Mouse (Mus musculus): ENCODE results near the gene Ebi3. TPM values are rescaled to one million over a fixed set of nuclear protein-coding genes. Genes with fewer than 3 reads are reported as not detected.

The Ebi3 gene
- polyA plus RNA-seq, 1 experiment from 2014 or later: 0.87 TPM

- ATAC-seq (replicated peaks; ENCODE audit: insufficient number of reproducible peaks, insufficient read depth, low FRiP score, low read depth): no peak; the same call in 1 of the 2 replicates
- 8% methylated on average over 55 of the region's 55 CpGs for WGBS
Measured at GRCm38 (mm10) chr17:55969966-55970891, 17.8 kb downstream of the Ebi3 start, which contains the start of gene Shd. TSS of gene Shd (plus strand) at chr17:55970467.

DNA sequence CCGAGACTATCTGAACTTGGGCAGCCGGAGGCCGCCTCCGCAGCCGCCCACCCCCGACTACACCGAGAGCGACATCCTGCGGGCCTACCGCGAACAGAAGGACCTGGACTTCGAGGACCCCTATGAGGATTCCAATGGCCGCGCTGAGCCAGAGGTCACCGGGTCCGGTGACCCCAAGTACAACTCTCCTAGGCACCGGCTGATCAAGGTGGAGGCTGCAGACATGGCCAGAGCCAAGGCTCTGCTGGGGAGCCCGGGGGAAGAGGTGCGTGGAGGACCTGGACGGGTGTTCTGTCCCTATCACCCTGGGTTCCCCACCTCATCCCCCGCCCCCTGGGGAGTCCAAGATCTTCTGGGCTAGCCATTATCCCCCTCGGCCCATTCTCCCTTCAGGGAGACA, 19.0 kb downstream of the Ebi3 start:
- no peak for ATAC-seq (replicated peaks; ENCODE audit: insufficient number of reproducible peaks, insufficient read depth, low FRiP score, low read depth)
- peaks cover 9% of the 10 kb centered on the region; the same call in 1 of the 2 replicates for H3K36me3 ChIP-seq
- no peak overlapping the region for H3K4me3 ChIP-seq
- no peak overlapping the region for H3K27ac ChIP-seq
- peaks cover 29% of the 10 kb centered on the region for H3K27me3 ChIP-seq
- no peak overlapping the region for H3K9ac ChIP-seq
- H3K4me1 ChIP-seq (replicated peaks): peaks cover 36% of the 10 kb centered on the region
- H3K4me2 ChIP-seq: peak overlapping the region; percentile 97
- 37% methylated on average over 22 of the region's 22 CpGs for WGBS
- H3K9me3 ChIP-seq (replicated peaks): no peaks in the 10 kb centered on the region

More at GRCm38 (mm10) chr17:55969966-55970891, 17.8 kb downstream of the Ebi3 start, which contains the start of gene Shd:
- peaks cover 33% of the 10 kb centered on the region for H3K4me1 ChIP-seq (replicated peaks)
- no peak within 1 kb of the TSS for H3K27ac ChIP-seq
- H3K27me3 ChIP-seq: peaks cover 29% of the 10 kb centered on the region
- peak within 1 kb of the TSS; percentile 67 for H3K9ac ChIP-seq
- H3K9me3 ChIP-seq (replicated peaks): no peaks in the 10 kb centered on the region
- H3K36me3 ChIP-seq: peaks cover 13% of the 10 kb centered on the region; the same call in 1 of the 2 replicates
- H3K4me3 ChIP-seq: peak within 1 kb of the TSS; percentile 58
- H3K4me2 ChIP-seq: peak within 1 kb of the TSS; percentile 97

DNA sequence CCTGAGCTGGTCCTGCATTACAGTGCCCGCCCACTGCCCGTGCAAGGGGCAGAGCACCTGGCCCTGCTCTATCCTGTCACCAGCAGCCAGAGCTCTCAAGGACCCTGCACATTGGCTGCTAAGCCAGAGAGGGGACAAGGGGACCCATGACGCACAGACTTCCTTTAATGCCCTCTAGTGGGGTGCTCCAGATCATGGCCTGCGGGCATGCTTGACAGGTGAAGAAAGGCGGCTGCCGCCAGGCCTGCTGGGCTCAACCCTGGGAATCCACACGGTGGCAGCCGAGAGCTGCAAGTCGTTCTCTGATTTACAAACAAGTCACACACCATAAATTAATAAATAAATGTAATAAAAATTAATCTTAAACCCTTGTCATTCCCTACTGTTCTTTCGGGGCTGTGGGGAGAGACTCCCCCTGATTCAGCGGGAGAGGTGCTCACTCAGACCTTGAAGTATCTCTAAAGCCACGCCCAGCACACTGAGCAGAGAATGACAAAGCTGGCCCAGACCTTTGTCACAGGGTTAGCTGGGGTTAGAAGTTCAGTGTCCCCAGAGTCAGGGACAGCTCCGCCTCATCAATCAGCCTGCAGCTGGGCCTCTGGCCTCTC, 23.9 kb downstream of the Ebi3 start:
- 0 out of 2 replicates have a peak overlapping the region, but pooled peaks have one; percentile 13 for H3K4me2 ChIP-seq
- no peak overlapping the region for H3K9ac ChIP-seq
- peak; percentile 28; the same call in 1 of the 2 replicates for ATAC-seq (replicated peaks; ENCODE audit: insufficient number of reproducible peaks, insufficient read depth, low FRiP score, low read depth)

GRCm38 (mm10) chr17:55977301-55977700, 24.9 kb downstream of the Ebi3 start:
- Histone ChIP-seq H3K4me2 (no peak overlapping the region), H3K36me3 (no peaks in the 10 kb centered on the region), H3K9me3 (replicated peaks) (no peaks in the 10 kb centered on the region), H3K27me3 (0 out of 2 replicates have a peak, but pooled peaks cover 11% of the 10 kb centered on the region), H3K4me1 (replicated peaks) (peaks cover 9% of the 10 kb centered on the region), H3K27ac (no peak overlapping the region), H3K9ac (no peak overlapping the region), H3K4me3 (no peak overlapping the region)
- no peak for ATAC-seq (replicated peaks; ENCODE audit: insufficient number of reproducible peaks, insufficient read depth, low FRiP score, low read depth)
- WGBS: 47% methylated on average over 3 of the region's 3 CpGs

More for the DNA sequence above, 23.9 kb downstream of the Ebi3 start:
- Histone ChIP-seq H3K27ac (no peak overlapping the region), H3K4me3 (no peak overlapping the region), H3K27me3 (peaks cover 15% of the 10 kb centered on the region), H3K36me3 (no peaks in the 10 kb centered on the region), H3K4me1 (replicated peaks) (peaks cover 10% of the 10 kb centered on the region), H3K9me3 (replicated peaks) (no peaks in the 10 kb centered on the region)
- WGBS: 15% methylated on average over 13 of the region's 13 CpGs

DNA sequence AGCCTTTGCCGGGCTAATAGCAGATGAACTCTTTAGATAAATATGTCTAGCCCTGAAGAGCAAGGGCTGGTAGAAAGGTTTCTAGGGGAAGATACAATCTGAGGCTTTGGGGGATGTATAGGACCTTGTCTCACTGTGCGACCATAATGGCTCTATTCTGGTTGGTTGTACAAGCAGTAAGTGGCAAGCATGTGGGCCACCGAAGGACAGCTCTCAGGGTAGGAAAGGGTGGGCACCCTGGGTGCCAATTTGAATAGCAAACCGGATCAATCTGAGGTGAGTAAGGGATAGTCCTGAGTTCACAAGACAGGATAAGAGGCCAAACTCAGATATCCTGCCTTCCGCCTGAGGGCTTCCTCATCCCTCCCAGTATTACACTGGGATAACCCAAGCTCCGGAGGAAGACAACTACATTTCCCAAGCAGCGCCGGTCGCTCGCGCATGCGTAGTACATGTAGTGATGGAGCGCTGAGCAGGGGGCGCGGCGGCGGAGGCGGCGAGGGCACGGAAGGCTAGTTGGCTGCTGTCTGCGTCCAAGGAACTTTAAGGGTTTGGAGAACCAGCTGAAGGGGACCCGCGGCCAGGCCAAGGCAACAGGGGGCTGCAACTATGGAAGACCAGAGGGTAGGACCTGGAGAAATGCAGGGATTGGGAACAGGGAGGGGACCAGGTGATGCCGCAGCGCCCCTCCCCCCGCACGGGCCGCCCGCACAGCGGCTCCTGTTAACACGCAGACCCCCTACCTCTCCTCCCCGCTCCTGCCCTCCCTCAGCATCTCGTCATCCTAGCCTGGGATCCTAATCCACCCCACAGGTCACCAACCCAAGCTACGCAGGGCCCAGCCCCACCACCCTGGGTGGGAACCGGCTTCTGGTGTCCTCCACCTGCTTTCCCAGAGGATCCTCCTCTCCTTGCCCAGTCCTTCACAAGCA, 33.9 kb downstream of the Ebi3 start, which contains the start of gene Fsd1:
Gene Fsd1 (plus strand): TSS at position 480 of the 932 bp plus-strand sequence.
- Histone ChIP-seq H3K36me3 (no peaks in the 10 kb centered on the region), H3K9me3 (replicated peaks) (no peaks in the 10 kb centered on the region), H3K4me3 (peak within 1 kb of the TSS; percentile 37), H3K4me1 (replicated peaks) (peaks cover 6% of the 10 kb centered on the region), H3K27ac (no peak within 1 kb of the TSS), H3K4me2 (peak within 1 kb of the TSS; percentile 55), H3K9ac (0 out of 2 replicates have a peak within 1 kb of the TSS, but pooled peaks have one; percentile 15), H3K27me3 (peaks cover 27% of the 10 kb centered on the region)
- WGBS: 8% methylated on average over 35 of the region's 35 CpGs
- ATAC-seq (replicated peaks; ENCODE audit: insufficient number of reproducible peaks, insufficient read depth, low FRiP score, low read depth): peak; percentile 23; the same call in 1 of the 2 replicates

DNA sequence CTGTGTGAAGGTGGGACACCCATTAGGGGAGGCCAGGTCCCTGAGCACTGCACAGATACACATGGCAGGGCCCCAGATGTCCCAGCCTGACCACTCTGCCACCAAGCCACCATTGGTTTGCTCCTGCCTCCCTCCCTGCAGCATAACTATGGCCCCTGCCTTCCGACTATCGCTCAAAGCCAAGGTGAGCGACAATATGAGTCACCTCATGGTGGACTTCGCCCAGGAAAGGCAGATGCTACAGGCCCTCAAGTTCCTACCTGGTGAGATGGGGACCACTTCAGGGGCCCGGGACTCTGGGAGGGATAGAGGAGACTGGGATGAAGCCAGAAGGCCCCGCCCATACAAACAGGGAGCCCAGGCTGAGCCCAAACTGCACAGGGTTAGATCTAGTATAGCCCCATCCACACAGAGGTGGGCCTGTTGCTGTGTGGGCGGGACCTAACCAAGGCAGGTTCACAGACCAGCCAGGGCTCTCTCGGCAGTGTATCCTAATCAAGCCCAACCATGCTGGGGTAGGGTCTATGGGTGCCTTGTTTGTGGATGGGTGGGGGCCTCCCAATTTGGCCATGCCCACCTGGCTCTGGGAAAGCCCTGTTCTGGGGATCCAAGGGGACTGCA, 37.9 kb downstream of the Ebi3 start:
- H3K9ac ChIP-seq: no peak overlapping the region
- H3K9me3 ChIP-seq (replicated peaks): no peaks in the 10 kb centered on the region
- no peak overlapping the region for H3K27ac ChIP-seq
- H3K4me3 ChIP-seq: no peak overlapping the region
- no peak overlapping the region for H3K4me2 ChIP-seq
- H3K36me3 ChIP-seq: no peaks in the 10 kb centered on the region
- peaks cover 26% of the 10 kb centered on the region for H3K27me3 ChIP-seq
- 70% methylated on average over 8 of the region's 8 CpGs for WGBS
- peaks cover 6% of the 10 kb centered on the region for H3K4me1 ChIP-seq (replicated peaks)
- ATAC-seq (replicated peaks; ENCODE audit: insufficient number of reproducible peaks, insufficient read depth, low FRiP score, low read depth): no peak

DNA sequence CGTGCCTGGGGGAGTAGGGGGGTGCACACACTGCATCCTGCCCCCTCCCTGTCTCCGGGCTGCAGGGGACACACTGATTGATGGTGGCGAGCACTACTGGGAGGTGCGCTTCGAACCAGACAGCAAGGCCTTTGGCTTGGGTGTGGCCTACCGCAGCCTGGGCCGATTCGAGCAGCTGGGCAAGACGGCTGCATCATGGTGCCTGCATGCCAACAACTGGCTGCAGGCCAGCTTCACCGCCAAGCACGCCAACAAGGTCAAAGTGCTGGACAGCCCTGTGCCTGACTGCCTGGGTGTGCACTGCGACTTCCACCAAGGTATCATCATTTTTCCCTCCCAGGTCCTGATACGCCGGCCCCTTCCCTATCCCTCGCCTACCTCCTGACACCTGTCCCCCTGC, 43.6 kb downstream of the Ebi3 start:
- H3K27ac ChIP-seq: no peak overlapping the region
- no peaks in the 10 kb centered on the region for H3K4me1 ChIP-seq (replicated peaks)
- H3K4me3 ChIP-seq: no peak overlapping the region
- 79% methylated on average over 15 of the region's 15 CpGs for WGBS
- no peak for ATAC-seq (replicated peaks; ENCODE audit: insufficient number of reproducible peaks, insufficient read depth, low FRiP score, low read depth)
- H3K9ac ChIP-seq: no peak overlapping the region
- no peaks in the 10 kb centered on the region for H3K36me3 ChIP-seq
- no peak overlapping the region for H3K4me2 ChIP-seq
- no peaks in the 10 kb centered on the region for H3K9me3 ChIP-seq (replicated peaks)
- H3K27me3 ChIP-seq: peaks cover 16% of the 10 kb centered on the region

GRCm38 (mm10) chr17:55999794-56000499, 47.5 kb downstream of the Ebi3 start:
- 10% methylated on average over 30 of the region's 30 CpGs for WGBS
- H3K4me3 ChIP-seq: no peak overlapping the region
- H3K4me2 ChIP-seq: peak overlapping the region; percentile 23
- no peaks in the 10 kb centered on the region for H3K9me3 ChIP-seq (replicated peaks)
- no peaks in the 10 kb centered on the region for H3K36me3 ChIP-seq
- H3K4me1 ChIP-seq (replicated peaks): peaks cover under 1% of the 10 kb centered on the region; the same call in 1 of the 2 replicates
- H3K27me3 ChIP-seq: peaks cover 24% of the 10 kb centered on the region
- H3K27ac ChIP-seq: no peak overlapping the region
- no peak for ATAC-seq (replicated peaks; ENCODE audit: insufficient number of reproducible peaks, insufficient read depth, low FRiP score, low read depth)
- no peak overlapping the region for H3K9ac ChIP-seq

- Histone ChIP-seq H3K9ac (no peak overlapping the region), H3K4me3 (no peak overlapping the region), H3K36me3 (no peaks in the 10 kb centered on the region), H3K4me1 (replicated peaks) (peaks cover 18% of the 10 kb centered on the region), H3K9me3 (replicated peaks) (no peaks in the 10 kb centered on the region), H3K27me3 (peaks cover 24% of the 10 kb centered on the region), H3K4me2 (no peak overlapping the region), H3K27ac (no peak overlapping the region)
- 59% methylated on average over 3 of the region's 3 CpGs for WGBS
- no peak for ATAC-seq (replicated peaks; ENCODE audit: insufficient number of reproducible peaks, insufficient read depth, low FRiP score, low read depth)
Measured at GRCm38 (mm10) chr17:56003000-56003399, 50.6 kb downstream of the Ebi3 start.
